21 mouse cellular contexts compared by ENCODE assay signal in genomic region chr1:64254673-64255072, GRCm38 (mm10).
DNase-seq lines count a peak whose midpoint lies in the region; ATAC-seq and TF ChIP-seq lines count a peak whose summit lies in the region.
"Had no signal": no experiment of that assay in that cellular context is flagged by ENCODE, and none has a peak within 500 bp of the region (broad histone marks: within the 10 kb centered on the region; RNA-seq: fewer than 3 reads in every experiment).

No protein-coding gene starts in this region.

- no peak overlapping the region for H3K4me3 ChIP-seq in forebrain, embryonic 14.5 days (ENCODE audit: low read depth, low read length)
- no peak overlapping the region for H3K4me3 ChIP-seq in forebrain, embryonic 13.5 days
- peak overlapping the region; percentile 0; the same call in 1 of the 2 replicates for H3K4me3 ChIP-seq in layer of hippocampus, adult 2 months
- H3K4me3 ChIP-seq in midbrain, embryonic 15.5 days: no peak overlapping the region
- H3K4me3 ChIP-seq: limb, embryonic 10.5 days; liver, embryonic 15.5 days had no signal

- TF ChIP-seq POLR2A in brain, embryonic 14.5 days (IDR thresholded peaks at IDR 0.05; ENCODE audit: borderline replicate concordance, extremely low read depth, insufficient read depth, insufficient read length, poor library complexity, severe bottlenecking): no peak

- no peaks in the 10 kb centered on the region for H3K27me3 ChIP-seq in forebrain, embryonic 14.5 days (replicated peaks; ENCODE audit: control insufficient read depth, insufficient read depth, low read length)
- no peaks in the 10 kb centered on the region for H3K27me3 ChIP-seq in forebrain, embryonic 13.5 days
- no peaks in the 10 kb centered on the region for H3K27me3 ChIP-seq in midbrain, embryonic 15.5 days (replicated peaks)
- H3K27me3 ChIP-seq: liver, embryonic 15.5 days; Patski had no signal

- H3K9me3 ChIP-seq in forebrain, embryonic 14.5 days (replicated peaks; ENCODE audit: control insufficient read depth, low read length): no peaks in the 10 kb centered on the region
- no peaks in the 10 kb centered on the region for H3K9me3 ChIP-seq in forebrain, embryonic 13.5 days (replicated peaks)
- no peaks in the 10 kb centered on the region for H3K9me3 ChIP-seq in midbrain, embryonic 15.5 days
- H3K9me3 ChIP-seq: limb, embryonic 10.5 days; liver, embryonic 15.5 days had no signal

- H3K4me1 ChIP-seq in forebrain, embryonic 14.5 days (ENCODE audit: control insufficient read depth, insufficient read depth, low read length): peaks cover 13% of the 10 kb centered on the region; the same call in 1 of the 2 replicates
- peaks cover 23% of the 10 kb centered on the region for H3K4me1 ChIP-seq in forebrain, embryonic 13.5 days
- H3K4me1 ChIP-seq in midbrain, embryonic 15.5 days: peaks cover 34% of the 10 kb centered on the region
- H3K4me1 ChIP-seq: limb, embryonic 10.5 days; liver, embryonic 15.5 days had no signal

- H3K36me3 ChIP-seq in forebrain, embryonic 14.5 days (ENCODE audit: control insufficient read depth, insufficient read depth, low read length): no peaks in the 10 kb centered on the region
- H3K36me3 ChIP-seq in forebrain, embryonic 13.5 days (ENCODE audit: poor library complexity, severe bottlenecking): no peaks in the 10 kb centered on the region
- no peaks in the 10 kb centered on the region for H3K36me3 ChIP-seq in midbrain, embryonic 15.5 days (replicated peaks)
- H3K36me3 ChIP-seq: limb, embryonic 10.5 days; liver, embryonic 15.5 days had no signal

- DNase-seq in forebrain, embryonic 14.5 days (ENCODE audit: low spot score): peak; percentile 52
- DNase-seq in layer of hippocampus, adult 2 months (ENCODE audit: low spot score in 2 of 2): no peak
- no peak for DNase-seq in layer of hippocampus, adult 8-10 months (ENCODE audit: low spot score in 2 of 2)
- peak; percentile 66 for DNase-seq in brain, embryonic 14.5 days (ENCODE audit: low read depth)
- no peak for DNase-seq in lung, postnatal 14 days
- no peak for DNase-seq in natural killer cell, adult 2 months (ENCODE audit: low spot score in 2 of 2)
- DNase-seq: adrenal gland, postnatal 36 days; cerebellum, adult 11 months; heart, postnatal 4 days; kidney, adult 2 months; liver; right cerebral cortex, postnatal 14 days; thymus, adult 2 months; thymus, postnatal 4 days had no signal

- H3K27ac ChIP-seq in forebrain, embryonic 14.5 days (ENCODE audit: low read depth, low read length): no peak overlapping the region
- no peak overlapping the region for H3K27ac ChIP-seq in forebrain, embryonic 13.5 days
- peak overlapping the region; percentile 76 for H3K27ac ChIP-seq in layer of hippocampus, adult 2 months
- H3K27ac ChIP-seq in midbrain, embryonic 15.5 days: peak overlapping the region; percentile 33
- H3K27ac ChIP-seq: kidney, postnatal 0 days; limb, embryonic 10.5 days; liver, embryonic 15.5 days; stomach, postnatal 0 days had no signal

- ATAC-seq in forebrain, embryonic 14.5 days: peak; percentile 37; the same call in 1 of the 2 replicates
- no peak for ATAC-seq in forebrain, embryonic 13.5 days
- ATAC-seq in midbrain, embryonic 15.5 days (replicated peaks): peak; percentile 62; the same call in 1 of the 2 replicates
- ATAC-seq: Patski had no signal

- TF ChIP-seq CTCF in layer of hippocampus, adult 2 months (conservative IDR thresholded peaks at IDR 0.05): no peak
- TF ChIP-seq CTCF in brain, embryonic 14.5 days (IDR thresholded peaks at IDR 0.05; ENCODE audit: borderline replicate concordance, extremely low read depth, insufficient read depth, insufficient read length): no peak

- 59% methylated on average over 8 of the region's 8 CpGs for WGBS in forebrain, embryonic 14.5 days
- WGBS in forebrain, embryonic 13.5 days: 62% methylated on average over 8 of the region's 8 CpGs
- 50% methylated on average over 8 of the region's 8 CpGs for WGBS in midbrain, embryonic 15.5 days

- H3K9ac ChIP-seq in forebrain, embryonic 14.5 days (ENCODE audit: low read length): no peak overlapping the region
- H3K9ac ChIP-seq in forebrain, embryonic 13.5 days: no peak overlapping the region
- H3K9ac ChIP-seq in midbrain, embryonic 15.5 days: no peak overlapping the region
- H3K9ac ChIP-seq: liver, embryonic 15.5 days had no signal

- no peak overlapping the region for H3K4me2 ChIP-seq in forebrain, embryonic 14.5 days (ENCODE audit: low read length)
- H3K4me2 ChIP-seq in forebrain, embryonic 13.5 days: no peak overlapping the region
- no peak overlapping the region for H3K4me2 ChIP-seq in midbrain, embryonic 15.5 days
- H3K4me2 ChIP-seq: liver, embryonic 15.5 days had no signal

Comparison
In these comparisons a context has a peak if more than half of its experiments do, and no peak if none do; other contexts are left out.
1. DNase-seq: peak in forebrain, embryonic 14.5 days (single experiment) and brain, embryonic 14.5 days (single experiment); none in layer of hippocampus, adult 2 months (0 of 2), layer of hippocampus, adult 8-10 months (0 of 2), lung, postnatal 14 days (single experiment) and natural killer cell, adult 2 months (0 of 2).
2. H3K27ac ChIP-seq: peak in layer of hippocampus, adult 2 months (single experiment) and midbrain, embryonic 15.5 days (single experiment); none in forebrain, embryonic 14.5 days (single experiment) and forebrain, embryonic 13.5 days (single experiment).